Mouse (Mus musculus) C2C12 (cell line): ENCODE measurements around the gene Gm30191. TPM values are rescaled to one million over a fixed set of nuclear protein-coding genes. Genes with fewer than 3 reads are reported as not detected.
A peak's percentile ranks its signal among the peaks of the same experiment; 100 is the strongest.

ENCODE experiments used
- H3K27me3 ChIP-seq: one replicate; pipeline ENCODE4 v1.6.1; 2011; ENCODE audit not compliant: control insufficient read depth, insufficient read depth, insufficient read length
- H3K36me3 ChIP-seq: one replicate; pipeline ENCODE4 v1.6.1; 2011; ENCODE audit not compliant: control insufficient read depth, insufficient read depth
- H3K4me3 ChIP-seq: one replicate; pipeline ENCODE4 v1.5.1; 2011; ENCODE audit warnings: mild to moderate bottlenecking, control low read depth; ENCODE audit not compliant: poor library complexity, insufficient read depth, severe bottlenecking
- H3K79me2 ChIP-seq: one replicate; pipeline ENCODE4 v1.6.1; 2011; ENCODE audit not compliant: control insufficient read depth, insufficient read depth
- H3K79me3 ChIP-seq: one replicate; pipeline ENCODE4 v1.6.1; 2011; ENCODE audit warnings: low read depth, control low read depth
- H3ac ChIP-seq: one replicate; pipeline ENCODE3; 2011; ENCODE audit warnings: low read depth; ENCODE audit not compliant: control insufficient read depth, insufficient read length
- CEBPB ChIP-seq: IDR thresholded peaks from one replicate; pipeline ENCODE4 v1.6.1; 2011; ENCODE audit warnings: low read depth, mild to moderate bottlenecking, control low read depth, moderate library complexity
- CTCF ChIP-seq: IDR thresholded peaks from one replicate; pipeline ENCODE4 v1.5.1; 2011; ENCODE audit not compliant: control insufficient read depth, insufficient read depth, insufficient read length
- FOSL1 ChIP-seq: IDR thresholded peaks from one replicate; pipeline ENCODE4 v1.8.0; 2011; ENCODE audit warnings: mild to moderate bottlenecking, low read length; ENCODE audit not compliant: poor library complexity, insufficient read depth, severe bottlenecking
- MAX ChIP-seq: IDR thresholded peaks from one replicate; pipeline ENCODE4 v1.6.1; 2011; ENCODE audit warnings: mild to moderate bottlenecking, control low read depth
- MYOD1 ChIP-seq: IDR thresholded peaks from one replicate; pipeline ENCODE4 v1.6.1; 2011; ENCODE audit warnings: low read depth; ENCODE audit not compliant: control insufficient read depth, insufficient read length
- MYOG ChIP-seq: IDR thresholded peaks from one replicate; pipeline ENCODE4 v1.6.1; 2011; ENCODE audit not compliant: control insufficient read depth, insufficient read length; ENCODE audit errors: extremely low read depth
- USF1 ChIP-seq: IDR thresholded peaks from one replicate; pipeline ENCODE4 v1.6.1; 2011; ENCODE audit warnings: low read depth, mild to moderate bottlenecking, control low read depth, moderate library complexity
- polyA plus RNA-seq: library from polyadenylated mRNA; unstranded; fragments of >200 nt; fragmentation: generic; extraction: Trizol; gene quantifications from one replicate; pipeline ENCODE4 v1.2.1, GENCODE M21; 2012; ENCODE audit warnings: missing spikeins

Gm30191 gene
- polyA plus RNA-seq, 1 experiment = not detected

DNA sequence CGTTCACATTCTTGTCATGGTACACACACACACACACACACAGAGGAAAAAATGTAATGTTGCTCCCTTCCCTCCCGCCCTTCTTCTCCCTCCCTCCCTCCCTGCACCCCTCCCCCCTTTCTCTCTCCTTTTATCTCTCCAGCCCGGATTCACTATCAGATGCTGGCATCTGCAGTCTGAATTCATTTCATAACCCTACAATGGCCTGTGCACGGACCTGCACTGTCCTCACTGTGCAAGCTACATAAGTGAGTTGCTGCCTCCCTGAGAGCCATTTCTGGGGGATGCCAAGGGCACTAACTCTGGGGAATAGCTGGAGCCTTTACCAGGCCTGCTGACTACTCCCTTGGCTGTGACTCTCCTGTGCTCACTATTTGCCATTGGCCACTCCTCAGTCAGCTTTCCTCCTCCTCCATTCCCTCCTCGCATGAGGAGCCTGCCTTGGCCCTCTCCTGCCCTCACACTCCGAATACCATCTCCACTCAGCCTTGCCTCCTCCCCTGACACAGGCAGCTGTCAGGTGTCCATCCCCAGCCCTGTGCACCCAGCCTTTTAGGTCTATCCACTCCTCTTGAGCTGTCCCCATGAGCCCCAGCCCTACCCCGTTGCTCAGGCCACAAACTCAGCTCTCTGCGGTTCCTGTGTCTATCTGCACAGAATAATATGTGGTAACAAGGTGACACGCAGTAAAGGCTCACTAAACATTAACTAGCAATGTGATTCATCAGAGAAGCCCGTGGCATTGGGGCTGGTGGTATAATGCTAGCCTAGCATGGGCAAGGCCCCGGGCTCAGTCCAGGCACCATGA is 23.7 kb upstream of the Gm30191 start:
- Histone ChIP-seq H3ac (no peak overlapping the region), H3K79me2 (no peaks in the 10 kb centered on the region), H3K4me3 (no peak overlapping the region), H3K79me3 (no peaks in the 10 kb centered on the region), H3K27me3 (peaks cover 37% of the 10 kb centered on the region), H3K36me3 (no peaks in the 10 kb centered on the region)
- TF ChIP-seq MYOD1 (no peak), CEBPB (no peak), FOSL1 (no peak), MAX (no peak), CTCF (no peak), MYOG (no peak), USF1 (no peak)

DNA sequence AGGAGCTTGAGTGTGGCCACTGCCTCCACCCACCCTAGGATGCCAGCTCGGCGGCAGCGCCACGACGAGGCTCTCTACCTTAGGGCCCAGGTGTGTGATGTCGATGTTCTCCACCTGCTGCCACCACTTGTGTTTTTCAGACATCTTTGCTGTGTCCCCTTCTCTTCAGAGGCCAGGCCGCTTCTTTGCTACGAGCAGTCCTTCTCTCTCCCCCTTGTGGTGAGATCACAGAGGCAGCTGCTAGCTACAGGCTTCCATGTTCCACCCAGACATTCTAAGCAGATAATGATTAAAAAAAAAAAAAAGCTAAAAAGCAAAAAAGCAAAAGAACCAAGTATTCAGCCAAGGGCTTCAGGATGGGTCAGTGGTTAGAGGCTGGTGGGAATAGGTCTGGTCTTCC is 19.5 kb upstream of the Gm30191 start, which contains the start of gene Catsper4:
Catsper4 (minus strand) TSS at position 190 of the 400 bp plus-strand sequence.
- Histone ChIP-seq H3K27me3 (peaks cover 31% of the 10 kb centered on the region), H3K79me3 (no peaks in the 10 kb centered on the region), H3K79me2 (no peaks in the 10 kb centered on the region), H3K36me3 (no peaks in the 10 kb centered on the region), H3K4me3 (no peak within 1 kb of the TSS), H3ac (no peak within 1 kb of the TSS)
- TF ChIP-seq MAX = no peak

DNA sequence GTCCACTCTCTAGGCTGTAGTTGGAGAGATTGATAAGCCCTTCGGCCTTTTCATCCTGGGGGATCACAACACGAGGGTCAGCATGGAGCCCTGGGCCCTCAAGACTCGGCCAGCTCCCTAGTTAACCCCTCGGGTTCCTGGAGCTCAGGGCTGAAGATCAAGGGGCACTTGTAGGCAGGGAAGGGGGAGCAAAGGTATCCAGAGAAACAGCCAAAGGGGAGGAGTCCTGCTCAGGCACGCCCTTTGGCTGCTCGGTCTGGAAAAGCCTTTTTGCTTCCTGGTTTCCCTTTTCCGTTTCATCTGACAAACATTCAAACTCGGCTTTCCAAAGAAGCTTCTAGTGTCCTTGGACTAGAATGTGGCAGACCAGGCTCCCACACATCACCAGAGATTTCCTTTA is 16.3 kb upstream of the Gm30191 start:
- H3K79me2 ChIP-seq = no peaks in the 10 kb centered on the region
- no peak overlapping the region for H3K4me3 ChIP-seq
- no peaks in the 10 kb centered on the region for H3K36me3 ChIP-seq
- H3ac ChIP-seq = no peak overlapping the region
- peaks cover 36% of the 10 kb centered on the region for H3K27me3 ChIP-seq
- H3K79me3 ChIP-seq = no peaks in the 10 kb centered on the region
- no peak for TF ChIP-seq MYOG
- TF ChIP-seq USF1 = no peak
- no peak for TF ChIP-seq MYOD1
- TF ChIP-seq MAX = no peak
- no peak for TF ChIP-seq CEBPB
- no peak for TF ChIP-seq CTCF
- no peak for TF ChIP-seq FOSL1

DNA sequence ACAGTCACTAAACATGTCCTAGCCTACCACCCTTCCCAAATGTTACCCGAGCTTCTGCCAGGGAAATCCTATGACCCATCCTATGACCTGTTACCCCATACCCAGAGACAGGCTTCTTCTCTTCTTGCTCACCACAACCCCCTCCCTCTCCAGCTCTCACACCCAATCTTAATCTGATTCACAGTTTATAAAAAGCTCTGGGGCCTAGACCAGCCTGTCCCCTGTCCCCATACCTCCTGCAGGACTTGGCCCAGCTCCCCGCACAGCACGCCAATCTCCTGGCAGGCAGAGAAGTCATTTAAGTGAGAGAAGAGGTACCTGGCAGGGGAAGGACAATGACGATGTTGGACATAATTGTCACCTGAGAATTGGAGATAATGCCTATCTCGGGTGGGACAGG is 11.9 kb upstream of the Gm30191 start:
- peaks cover 27% of the 10 kb centered on the region for H3K27me3 ChIP-seq
- H3K36me3 ChIP-seq = no peaks in the 10 kb centered on the region
- TF ChIP-seq MAX = no peak
- no peak for TF ChIP-seq USF1
- no peak for TF ChIP-seq MYOD1
- no peak for TF ChIP-seq FOSL1
- no peak for TF ChIP-seq CEBPB
- TF ChIP-seq MYOG = no peak
- no peak for TF ChIP-seq CTCF
- no peaks in the 10 kb centered on the region for H3K79me3 ChIP-seq
- no peaks in the 10 kb centered on the region for H3K79me2 ChIP-seq
- no peak overlapping the region for H3K4me3 ChIP-seq
- no peak overlapping the region for H3ac ChIP-seq

DNA sequence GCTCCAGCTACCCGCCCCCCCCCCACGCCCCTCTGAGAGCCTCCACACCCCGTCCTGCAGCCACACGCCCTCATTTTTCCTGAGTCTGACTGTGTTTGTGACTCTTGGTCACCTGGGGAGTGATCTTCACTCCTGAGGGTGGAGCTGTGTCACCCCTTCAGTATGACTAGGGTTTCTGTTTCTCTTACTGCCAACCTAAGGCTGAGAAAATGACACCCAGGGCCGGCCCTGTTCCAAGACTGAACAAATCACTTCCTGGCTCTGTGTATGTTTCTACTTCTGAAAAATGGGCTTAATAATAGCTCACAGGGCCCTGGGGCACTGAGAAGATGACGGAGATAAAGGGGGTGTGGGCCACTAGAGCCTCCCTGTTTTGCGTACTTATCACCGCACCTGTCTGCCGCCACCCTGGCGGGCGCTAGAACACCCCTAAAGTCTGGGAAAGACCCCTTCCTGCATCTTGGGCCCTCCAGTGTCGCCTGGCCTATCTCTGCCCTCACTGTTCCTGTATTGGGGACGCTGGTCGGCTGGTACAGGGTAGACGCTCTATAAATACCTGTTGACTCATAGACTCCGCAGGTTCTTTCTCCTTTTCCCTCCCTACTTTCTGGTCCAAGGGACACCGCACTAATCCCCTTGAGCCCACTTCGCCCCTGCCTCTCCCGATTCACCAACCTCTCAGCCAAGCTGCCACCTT is 9.0 kb upstream of the Gm30191 start:
- no peak for TF ChIP-seq CEBPB
- no peak for TF ChIP-seq CTCF
- TF ChIP-seq MAX = no peak
- no peak for TF ChIP-seq MYOD1
- H3K4me3 ChIP-seq = no peak overlapping the region

DNA sequence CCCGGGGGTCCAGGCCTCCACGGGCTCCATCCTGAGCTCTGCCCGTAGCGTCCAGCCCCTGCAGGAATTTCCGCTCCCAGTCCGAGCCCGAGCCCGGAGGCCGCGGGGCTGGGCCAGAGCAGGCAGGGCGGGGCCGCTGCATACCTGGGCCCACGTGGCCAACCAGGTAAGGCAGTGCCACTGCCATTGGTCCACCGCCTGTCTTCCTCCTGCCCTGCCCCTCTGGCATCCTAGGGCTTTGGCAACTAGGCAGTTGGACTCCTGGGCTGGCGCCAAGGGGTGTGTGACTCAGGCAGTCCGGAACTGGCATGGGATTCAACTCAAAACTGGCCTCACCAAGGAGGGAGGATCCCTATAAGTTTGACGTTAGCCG is 8.5 kb upstream of the Gm30191 start, which contains the start of gene Cnksr1:
Cnksr1 (minus strand) TSS at position 121 of the 373 bp plus-strand sequence.
- H3K36me3 ChIP-seq = no peaks in the 10 kb centered on the region
- H3K79me2 ChIP-seq = no peaks in the 10 kb centered on the region
- peak within 1 kb of the TSS; percentile 30 for H3ac ChIP-seq
- H3K4me3 ChIP-seq = no peak within 1 kb of the TSS
- no peaks in the 10 kb centered on the region for H3K79me3 ChIP-seq
- TF ChIP-seq CEBPB (no peak), FOSL1 (no peak), CTCF (no peak), MYOG (no peak), MYOD1 (no peak), MAX (no peak), USF1 (no peak)
- peaks cover 10% of the 10 kb centered on the region for H3K27me3 ChIP-seq

More for the DNA sequence above, 9.0 kb upstream of the Gm30191 start:
- H3K79me2 ChIP-seq = no peaks in the 10 kb centered on the region
- H3ac ChIP-seq = no peak overlapping the region
- no peaks in the 10 kb centered on the region for H3K36me3 ChIP-seq
- peaks cover 16% of the 10 kb centered on the region for H3K27me3 ChIP-seq
- no peaks in the 10 kb centered on the region for H3K79me3 ChIP-seq
